In genomic region chr6:50416854-50417253, GRCm38 (mm10) we compare ENCODE assay signal across 19 mouse cellular contexts. TPM values are rescaled to one million over a fixed set of nuclear protein-coding genes. Genes with fewer than 3 reads are reported as not detected.
A peak's percentile ranks its signal among the peaks of the same experiment; 100 is the strongest.
DNase-seq lines count a peak whose midpoint lies in the region; ATAC-seq and TF ChIP-seq lines count a peak whose summit lies in the region.
"Had no signal": no experiment of that assay in that cellular context is flagged by ENCODE, and none has a peak within 500 bp of the region (broad histone marks: within the 10 kb centered on the region; RNA-seq: fewer than 3 reads in every experiment).

No protein-coding gene starts in this region.

- WGBS in small intestine, adult 2 months = 88% methylated on average over 5 of the region's 5 CpGs

- peaks cover 2% of the 10 kb centered on the region; the same call in 1 of the 2 replicates for H3K36me3 ChIP-seq in small intestine, adult 2 months (ENCODE audit: control insufficient read depth, insufficient read depth, low read length)
- H3K36me3 ChIP-seq: embryonic facial prominence, embryonic 12.5 days; G1E; hindbrain, embryonic 15.5 days; limb, embryonic 15.5 days had no signal

- H3K27me3 ChIP-seq in small intestine, adult 2 months (ENCODE audit: control insufficient read depth, insufficient read depth, low read length) = no peaks in the 10 kb centered on the region
- H3K27me3 ChIP-seq: embryonic facial prominence, embryonic 12.5 days; hindbrain, embryonic 15.5 days; limb, embryonic 15.5 days; megakaryocyte, embryonic 14.5 days had no signal

- no peak for TF ChIP-seq POLR2A in small intestine, adult 2 months (IDR thresholded peaks at IDR 0.05; ENCODE audit: low read depth, low read length)

- H3K4me3 ChIP-seq in small intestine, adult 2 months (ENCODE audit: low read depth, low read length) = no peak overlapping the region
- H3K4me3 ChIP-seq: embryonic facial prominence, embryonic 12.5 days; hindbrain, embryonic 15.5 days; limb, embryonic 15.5 days; megakaryocyte, embryonic 14.5 days had no signal

- DNase-seq in thymus, postnatal 36 days = peak; percentile 51 to 57
- no peak for DNase-seq in frontal cortex, postnatal 36 days (ENCODE audit: low spot score in 2 of 2)
- no peak for DNase-seq in adrenal gland, postnatal 25 days
- no peak for DNase-seq in gastrocnemius, postnatal 10 days
- DNase-seq: adrenal gland, postnatal 36 days; cerebellum, postnatal 36 days; gastrocnemius, postnatal 25 days; kidney, adult 2 months; kidney, postnatal 25 days; lung, embryonic 14.5 days; right cerebral cortex, adult 18-20 months had no signal

- ATAC-seq in CD4-positive, CD25-positive, alpha-beta regulatory T cell, adult 4 months = peak; percentile 95
- ATAC-seq in granulocyte monocyte progenitor cell, adult 5-6 weeks (replicated peaks; ENCODE audit: poor library complexity, severe bottlenecking) = peak; percentile 61

- peak overlapping the region; percentile 17; the same call in 1 of the 2 replicates for H3K27ac ChIP-seq in small intestine, adult 2 months (ENCODE audit: insufficient read depth, low read depth, low read length)
- H3K27ac ChIP-seq: embryonic facial prominence, embryonic 12.5 days; hindbrain, embryonic 15.5 days; limb, embryonic 15.5 days had no signal

- no peak for TF ChIP-seq CTCF in small intestine, adult 2 months (IDR thresholded peaks at IDR 0.05; ENCODE audit: extremely low read depth, insufficient read length, insufficient replicate concordance, low read depth, low read length)

- H3K4me1 ChIP-seq in small intestine, adult 2 months (ENCODE audit: control insufficient read depth, insufficient read depth, insufficient read length, low read length) = peaks cover 8% of the 10 kb centered on the region

RNA-seq across cellular contexts. Expression of gene Osbpl3, which starts 39.1 kb away (rescaled TPM):
- polyA plus RNA-seq in CD4-positive, CD25-positive, alpha-beta regulatory T cell, adult 4 months (2017; shearing (Covaris generic)) = 10 to 100 TPM; 37.2 to 48.1 TPM
- 9.1 TPM in 2 replicates for total RNA-seq in granulocyte monocyte progenitor cell, adult 5-6 weeks (2014; fragmentation: Nextera tagmentation)
- 8.9 and 9.3 TPM in 2 replicates for total RNA-seq in granulocyte monocyte progenitor cell, adult 5-6 weeks (2017)
- 6.8 and 13.9 TPM in 2 replicates for polyA plus RNA-seq in small intestine, adult 2 months (2012; rRNA removed)
- 58.9 and 64.9 TPM in 2 replicates for total RNA-seq in adrenal gland, postnatal 25 days (2021)
- total RNA-seq in gastrocnemius, postnatal 10 days (2021) = 1 to 10 TPM; 7.1 to 7.3 TPM
- polyA plus RNA-seq: G1E had no signal

Comparison
In these comparisons a context has a peak if more than half of its experiments do, and no peak if none do; other contexts are left out.
1. DNase-seq: peak in thymus, postnatal 36 days (2 of 2); none in frontal cortex, postnatal 36 days (0 of 2), adrenal gland, postnatal 25 days (single experiment) and gastrocnemius, postnatal 10 days (single experiment).